Mouse (Mus musculus): Measurements from ENCODE around the gene Syn3.

DNA sequence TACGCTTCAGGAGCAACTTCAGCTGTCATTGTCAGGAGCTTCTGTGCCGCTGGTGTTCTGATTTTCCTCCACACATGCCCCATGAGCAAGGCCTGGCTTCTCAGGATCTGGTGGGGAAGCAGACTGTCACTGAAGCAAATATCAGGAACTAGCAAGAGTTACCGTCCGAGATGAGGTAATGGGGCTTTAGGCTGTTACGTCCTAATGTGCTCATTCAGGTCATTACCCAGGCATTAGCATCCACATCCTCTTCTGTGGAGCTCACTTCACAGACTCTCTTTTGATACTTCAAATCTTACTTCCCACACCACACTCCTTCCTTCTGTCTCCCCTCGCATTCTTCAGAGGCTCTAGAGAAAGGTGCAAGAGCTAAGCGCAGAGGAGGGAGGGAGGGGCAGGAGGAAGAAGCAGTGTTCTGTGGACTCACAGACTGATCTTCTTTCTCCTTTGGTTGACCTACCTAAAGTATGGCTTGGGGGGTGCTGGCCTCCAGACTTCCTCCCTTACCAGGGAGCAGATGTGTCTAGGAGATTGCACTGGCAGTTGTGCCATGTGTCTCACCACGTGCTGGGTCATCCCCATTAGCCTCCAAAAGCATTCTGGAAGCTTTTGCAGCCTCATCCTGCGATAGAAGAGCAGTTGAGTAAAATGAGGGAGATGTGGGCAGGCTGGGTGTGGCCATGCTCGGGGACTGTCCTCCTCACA is 445.7 kb downstream of the Syn3 start:
- TF ChIP-seq EP300 (IDR thresholded peaks at IDR 0.05; ENCODE audit: insufficient read depth, low read depth, low read length) (no peak), CTCF (IDR thresholded peaks at IDR 0.05; ENCODE audit: low read depth, low read length) (no peak), POLR2A (IDR thresholded peaks at IDR 0.05; ENCODE audit: insufficient read depth, low read length) (no peak)

Data from ES-Bruce4 (cell line).